Mouse (Mus musculus) spleen, adult 2 months (tissue): Measurements from ENCODE around the gene Lsp1. TPM values are rescaled to one million over a fixed set of nuclear protein-coding genes. Genes with fewer than 3 reads are reported as not detected.

Experiments used
- DNase-seq, 2 experiments: peaks; one replicate each; pipeline versions ENCODE4 v3.0.0 to v3.0.0-alpha.2; 2012 to 2021; ENCODE audit warnings: low spot score in 2 of 2, low read depth in 1 of 2
- H3K27ac ChIP-seq: fragments of 200-500 bp; 2 replicates; pipeline ENCODE4 v1.5.1; 2012; ENCODE audit warnings: low read length, inconsistent platforms; ENCODE audit not compliant: insufficient read depth
- H3K27me3 ChIP-seq: fragments of 200-500 bp; 2 replicates; pipeline ENCODE4 v1.6.1; 2012; ENCODE audit warnings: mild to moderate bottlenecking, moderate library complexity, low read length, inconsistent platforms; ENCODE audit not compliant: control insufficient read depth, insufficient read depth
- H3K36me3 ChIP-seq: fragments of 200-500 bp; 2 replicates; pipeline ENCODE4 v1.6.1; 2012; ENCODE audit warnings: mild to moderate bottlenecking, low read length, inconsistent platforms; ENCODE audit not compliant: control insufficient read depth, insufficient read depth
- H3K4me1 ChIP-seq: fragments of 200-500 bp; 2 replicates; pipeline ENCODE4 v1.6.1; 2011; ENCODE audit warnings: inconsistent platforms; ENCODE audit not compliant: control insufficient read depth, insufficient read depth, insufficient read length
- H3K4me3 ChIP-seq: fragments of 200-500 bp; 2 replicates; pipeline ENCODE4 v1.5.1; 2011; ENCODE audit warnings: mild to moderate bottlenecking, inconsistent platforms; ENCODE audit not compliant: insufficient read depth, insufficient read length; ENCODE audit errors: extremely low read depth
- CTCF ChIP-seq: fragments of 200-500 bp; IDR thresholded peaks from 2 replicates; pipeline ENCODE4 v1.5.1; 2011; ENCODE audit warnings: mild to moderate bottlenecking, inconsistent platforms; ENCODE audit not compliant: insufficient read depth, insufficient read length, insufficient replicate concordance; ENCODE audit errors: extremely low read depth
- POLR2A ChIP-seq: fragments of 200-500 bp; IDR thresholded peaks from 2 replicates; pipeline ENCODE4 v1.6.1; 2011; ENCODE audit warnings: low read depth, low read length, inconsistent platforms
- WGBS: fragments of 180-500 bp; shearing (Covaris S2); methylation state at CpG from one replicate; pipeline ENCODE4 v1.1.7; 2018; 5-methylcytosine and 5-hydroxymethylcytosine counted together
- polyA plus RNA-seq: library from polyadenylated mRNA; depleted of rRNA; stranded (reverse); fragments of >200 nt; gene quantifications from 2 replicates; pipeline ENCODE4 v1.2.3, GENCODE M21; 2012; rRNA removed

Gene Lsp1
- polyA plus RNA-seq, 1 experiment, result 368 TPM

- Histone ChIP-seq H3K27me3 (no peaks in the 10 kb centered on the region), H3K36me3 (peaks cover 15% of the 10 kb centered on the region)
- 86% methylated on average over 11 of the region's 11 CpGs for WGBS
Measured at GRCm38 (mm10) chr7:142542771-142543303, 82.2 kb downstream of the Lsp1 start.

More at GRCm38 (mm10) chr7:142542771-142543303, 82.2 kb downstream of the Lsp1 start:
- Histone ChIP-seq H3K27ac (no peak overlapping the region), H3K4me1 (no peaks in the 10 kb centered on the region), H3K4me3 (no peak overlapping the region)
- TF ChIP-seq POLR2A (no peak), CTCF (no peak)
- DNase-seq, result no peak

Other genes starting within 250 kb of the Lsp1 start
- not detected in 2 replicates for gene Gm7579, start 248.9 kb upstream of the Lsp1 start, polyA plus RNA-seq
- gene Krtap5-5, start 230.8 kb upstream of the Lsp1 start, polyA plus RNA-seq, result not detected in 2 replicates
- gene Gm40460, start 219.7 kb upstream of the Lsp1 start, polyA plus RNA-seq, result not detected in 2 replicates
- not detected in 2 replicates for gene Gm2431, start 202.5 kb upstream of the Lsp1 start, polyA plus RNA-seq
- gene Gm4559, start 186.4 kb upstream of the Lsp1 start, polyA plus RNA-seq, result not detected in 2 replicates
- not detected in 2 replicates for gene Krtap5-1, start 163.7 kb upstream of the Lsp1 start, polyA plus RNA-seq
- gene Krtap5-4, start 157.3 kb upstream of the Lsp1 start, polyA plus RNA-seq, result not detected in 2 replicates
- 14.7 and 20.2 TPM in 2 replicates for gene Ifitm10, start 87.1 kb upstream of the Lsp1 start, polyA plus RNA-seq
- 0.21 TPM in 1 of 2 replicates, not detected in the other for gene Gm49369, start 78.1 kb upstream of the Lsp1 start, polyA plus RNA-seq
- gene Ctsd, start 72.8 kb upstream of the Lsp1 start, polyA plus RNA-seq, result 359 and 461 TPM in 2 replicates
- 0.94 and 1.1 TPM in 2 replicates for gene Syt8, start 26.0 kb upstream of the Lsp1 start, polyA plus RNA-seq
- 3.0 and 3.9 TPM in 2 replicates for gene Tnni2, start 19.0 kb upstream of the Lsp1 start, polyA plus RNA-seq
- gene Tnnt3, start 38.0 kb downstream of the Lsp1 start, polyA plus RNA-seq, result 1.6 and 1.8 TPM in 2 replicates
- gene Mrpl23, start 71.9 kb downstream of the Lsp1 start, polyA plus RNA-seq, result 8.1 and 8.4 TPM in 2 replicates
- gene Igf2, start 206.0 kb downstream of the Lsp1 start, polyA plus RNA-seq, result 13.9 and 16.6 TPM in 2 replicates
- gene Gm49394, start 209.1 kb downstream of the Lsp1 start, polyA plus RNA-seq, result not detected in 2 replicates